Mouse (Mus musculus) heart, postnatal 25 days (tissue): ENCODE measurements around the gene Sh3bp4. TPM values are rescaled to one million over a fixed set of nuclear protein-coding genes. Genes with fewer than 3 reads are reported as not detected.

Experiments used
- DNase-seq: peaks from one replicate; pipeline ENCODE4 v3.0.0; 2022; ENCODE audit warnings: low spot score
- intact Hi-C: fragments of 180-260 bp; cut with DNase I; formaldehyde crosslinking; loops from one replicate; pipeline ENCODE4 v1.15.1; 2025
- total RNA-seq, 2 experiments: library from RNA; stranded (reverse); gene quantifications; 2 replicates each; pipeline ENCODE4 v1.2.3; 2021

Gene Sh3bp4
- total RNA-seq, 2 experiments from 2014 or later = 10.5 to 13.2 TPM

DNA sequence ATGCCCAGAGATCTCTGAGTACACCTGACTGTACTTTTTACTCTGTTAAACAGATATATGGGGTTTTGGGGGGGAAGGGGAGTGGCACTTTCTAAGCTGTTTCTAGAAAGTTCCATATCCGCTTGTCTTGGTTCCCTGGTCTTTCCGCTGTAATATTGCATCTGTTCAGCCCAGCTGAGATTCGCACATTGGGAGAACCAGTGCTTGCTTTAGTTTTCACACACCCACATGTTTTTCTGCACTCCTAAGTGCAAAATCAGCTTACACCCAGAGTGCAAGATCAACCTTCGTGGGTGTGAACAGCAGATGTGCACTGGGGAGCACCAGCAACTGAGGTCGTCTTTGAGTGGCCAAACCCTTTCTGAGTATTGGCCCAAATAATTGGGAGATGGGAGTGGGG, 94.1 kb downstream of the Sh3bp4 start:
- DNase-seq = no peak
- intact Hi-C loops = no loop called here

DNA sequence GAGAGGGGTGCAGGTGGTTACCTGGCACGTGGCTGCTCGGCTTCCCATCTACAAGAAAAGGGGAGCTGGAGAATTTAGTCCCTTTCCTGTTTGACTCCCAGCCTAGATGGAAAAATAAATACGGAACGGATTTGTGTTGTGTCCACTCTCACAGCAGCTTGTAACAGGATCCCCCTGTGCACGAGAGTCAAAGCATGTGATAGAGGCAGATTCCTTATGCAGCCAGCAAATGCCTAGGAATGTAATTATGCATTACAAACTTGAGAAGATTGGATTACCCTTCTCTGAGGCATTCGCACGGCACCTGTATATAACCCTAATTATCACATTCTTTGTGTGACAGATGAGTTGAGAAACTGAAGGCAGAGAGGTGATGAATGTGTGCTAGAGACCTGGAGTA, 94.5 kb downstream of the Sh3bp4 start:
- no peak for DNase-seq
- intact Hi-C loops = no loop called here

DNA sequence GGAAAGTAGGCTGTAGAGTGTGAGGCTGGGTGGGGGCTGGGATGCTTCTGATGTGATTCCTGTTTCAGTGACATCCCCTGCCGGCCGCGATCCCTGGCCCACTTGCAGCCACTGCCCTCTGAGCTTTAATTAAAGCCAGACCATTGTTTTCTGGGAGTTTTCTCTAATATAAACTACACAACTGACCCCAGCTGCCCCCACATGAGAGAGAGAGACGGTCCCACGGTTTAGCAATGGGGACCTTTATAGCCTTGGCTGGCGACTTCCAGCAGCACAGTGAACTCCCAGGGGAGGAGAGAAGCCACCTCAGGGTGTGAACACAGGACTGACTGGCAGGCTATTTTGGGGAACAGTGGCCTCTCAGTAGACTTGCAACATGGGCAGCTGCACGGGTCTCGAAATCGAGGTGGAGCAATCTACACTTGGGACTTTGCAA, 96.6 kb downstream of the Sh3bp4 start:
- intact Hi-C loops = no loop called here
- DNase-seq = no peak

DNA sequence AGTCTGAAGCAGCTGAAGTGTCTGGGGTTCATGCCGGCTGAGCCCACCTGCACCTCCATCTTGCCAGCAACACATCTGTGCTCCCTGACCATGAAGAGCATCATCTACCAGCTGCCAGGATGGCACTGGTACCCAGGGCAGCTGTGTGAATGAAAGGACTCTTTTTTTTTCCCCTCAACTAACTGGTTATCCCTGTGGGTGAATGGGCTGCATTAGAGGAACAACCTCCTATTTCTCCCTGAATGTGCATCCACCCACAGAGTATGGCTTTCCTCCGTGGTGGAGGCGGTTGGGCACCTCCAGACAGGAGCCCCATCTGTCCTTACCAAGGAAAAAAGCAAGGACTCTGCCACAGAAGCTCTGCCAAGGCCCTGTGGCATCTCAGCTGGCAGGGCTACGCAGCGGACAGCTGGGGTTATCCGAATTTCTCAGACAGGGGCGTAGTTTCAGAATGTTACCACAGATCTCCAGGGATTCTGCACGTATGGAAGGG, 101.1 kb downstream of the Sh3bp4 start:
- intact Hi-C loops = no loop called here
- no peak for DNase-seq

DNA sequence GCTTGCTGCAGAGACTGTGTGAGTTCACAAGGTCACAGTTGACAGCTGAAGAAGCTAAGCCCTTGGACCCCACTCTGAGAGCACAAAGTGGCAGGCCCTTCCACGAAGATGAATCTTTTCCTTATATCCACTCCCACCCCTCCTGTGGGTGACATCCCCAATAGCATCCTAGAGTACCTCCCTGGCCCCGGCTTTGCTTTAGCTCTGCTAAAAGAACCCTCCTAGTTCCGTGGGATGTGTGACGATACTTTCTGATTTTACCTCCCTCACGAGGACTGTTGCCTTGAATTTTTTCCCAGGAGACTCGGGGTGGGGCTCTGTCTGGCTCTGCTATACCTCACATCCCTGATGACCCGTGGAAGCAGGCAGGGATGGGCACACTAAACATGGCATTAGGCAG, 104.4 kb downstream of the Sh3bp4 start:
- intact Hi-C loops = no loop called here
- no peak for DNase-seq

DNA sequence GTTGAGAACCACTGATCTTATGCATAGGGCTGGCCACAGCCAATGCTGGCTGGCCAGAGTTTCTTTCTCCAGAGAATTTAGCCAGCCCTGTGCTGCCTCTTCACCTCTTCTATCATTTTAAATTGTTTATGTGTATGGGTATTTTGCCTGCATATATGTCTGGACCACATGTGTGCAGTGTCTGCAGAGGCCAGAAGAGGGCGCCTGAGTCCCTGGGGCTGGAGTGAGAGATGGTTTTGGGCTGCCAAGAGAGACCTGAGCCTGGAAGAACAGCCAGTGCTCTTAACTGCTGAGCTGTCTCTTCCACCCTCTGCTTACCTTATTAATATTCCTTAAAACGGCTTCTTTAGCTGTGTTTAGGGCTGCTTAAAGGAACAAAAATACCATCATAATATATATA, 105.1 kb downstream of the Sh3bp4 start:
- DNase-seq = no peak
- intact Hi-C loops = no loop called here

DNA sequence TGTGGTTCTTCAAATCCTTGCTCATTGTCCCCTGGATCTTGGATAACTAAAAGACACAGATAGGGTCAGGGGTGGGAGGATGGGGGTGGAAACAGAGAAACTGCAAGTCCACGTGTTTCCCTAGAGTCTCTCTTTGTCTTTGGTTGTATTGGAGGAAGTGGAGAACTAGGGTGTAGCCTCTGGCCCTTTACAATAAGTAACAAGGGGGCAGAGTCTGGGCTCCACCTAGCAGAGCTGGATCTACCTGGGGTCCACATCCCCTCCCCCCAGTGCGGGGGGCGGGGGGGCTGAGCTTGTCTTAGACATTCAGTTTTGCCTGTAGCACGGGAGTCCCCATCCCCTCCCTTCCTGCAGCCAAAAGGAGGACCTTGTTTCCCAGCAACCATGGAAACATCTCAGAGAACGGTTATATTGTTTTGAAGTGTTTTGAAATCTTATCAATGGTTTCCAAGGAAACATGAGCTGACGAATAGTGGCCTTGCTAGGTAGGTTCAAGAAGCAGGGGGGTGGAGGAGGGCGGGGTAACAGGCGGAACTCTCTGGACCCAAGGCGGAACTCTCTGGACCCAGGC, 113.1 kb downstream of the Sh3bp4 start:
- intact Hi-C loops = no loop called here
- peak; percentile 36 for DNase-seq

DNA sequence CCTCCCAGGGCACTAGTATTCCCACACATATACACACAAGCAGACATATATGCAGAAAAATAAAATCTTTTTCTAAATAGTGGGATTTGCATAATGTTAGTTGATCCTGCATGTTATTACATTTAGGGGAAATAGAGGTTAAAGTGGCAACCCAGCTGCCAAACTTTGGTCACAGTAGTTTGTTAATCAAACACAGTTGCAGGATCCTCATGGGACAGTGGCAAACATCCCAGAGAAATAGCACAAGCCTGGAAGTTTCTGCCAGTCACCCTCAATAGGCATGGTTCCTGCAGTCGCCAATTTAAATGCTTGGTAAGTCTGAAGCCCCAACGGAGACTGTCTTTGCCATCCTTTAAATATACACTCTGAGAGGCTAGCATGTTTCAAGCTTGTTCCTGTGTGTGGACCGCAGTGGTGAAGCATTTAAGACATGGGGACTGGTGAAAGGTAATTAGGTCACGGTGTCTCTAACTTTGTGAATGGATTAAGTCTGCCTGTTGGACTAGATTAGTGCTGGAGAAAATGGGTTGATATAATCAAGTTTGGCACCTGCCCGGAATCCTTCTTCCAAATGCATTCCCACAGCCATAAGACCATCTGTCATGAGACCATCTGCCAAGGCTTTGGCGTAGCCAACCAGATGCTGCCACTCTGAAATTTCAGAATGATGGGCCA, 114.0 kb downstream of the Sh3bp4 start:
- intact Hi-C loops = no loop called here
- no peak for DNase-seq

DNA sequence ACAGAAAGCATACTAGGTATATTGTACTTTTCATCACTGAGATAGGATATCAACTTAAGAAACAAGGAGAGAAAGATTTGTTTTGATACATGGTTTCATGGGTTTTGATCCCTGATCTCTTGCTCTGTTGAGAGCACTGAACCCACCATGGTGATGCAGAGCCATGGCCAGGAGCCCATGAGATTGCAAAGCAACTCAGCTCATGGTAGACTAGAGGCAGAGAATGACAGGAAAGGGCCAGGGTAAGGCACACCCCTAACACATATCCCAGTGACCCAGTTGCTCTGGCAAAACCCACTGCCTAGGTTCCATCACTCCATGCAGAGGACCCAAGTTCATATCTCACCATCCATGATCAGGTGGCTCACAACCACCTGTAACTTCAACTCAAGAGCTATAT, 114.6 kb downstream of the Sh3bp4 start:
- intact Hi-C loops = no loop called here
- DNase-seq = no peak

DNA sequence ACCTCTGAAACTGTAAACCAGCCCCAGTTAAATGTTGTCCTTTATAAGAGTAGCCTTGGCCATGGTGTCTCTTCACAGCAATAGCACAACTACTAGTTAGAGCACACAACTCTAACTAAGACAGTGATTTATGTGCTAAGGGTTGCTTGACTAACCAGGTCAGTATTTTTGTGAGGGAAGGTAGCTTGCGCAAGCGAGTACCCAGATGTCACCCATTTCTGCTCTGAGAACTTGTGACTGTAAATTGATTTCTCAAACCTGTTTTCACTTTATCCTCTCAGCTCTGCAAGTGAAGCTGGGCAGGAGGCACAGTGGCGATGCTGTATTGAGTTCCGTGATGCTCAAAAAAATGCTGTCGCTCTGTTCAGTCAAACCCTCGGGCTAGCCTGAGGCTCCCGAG, 117.2 kb downstream of the Sh3bp4 start:
- no peak for DNase-seq

DNA sequence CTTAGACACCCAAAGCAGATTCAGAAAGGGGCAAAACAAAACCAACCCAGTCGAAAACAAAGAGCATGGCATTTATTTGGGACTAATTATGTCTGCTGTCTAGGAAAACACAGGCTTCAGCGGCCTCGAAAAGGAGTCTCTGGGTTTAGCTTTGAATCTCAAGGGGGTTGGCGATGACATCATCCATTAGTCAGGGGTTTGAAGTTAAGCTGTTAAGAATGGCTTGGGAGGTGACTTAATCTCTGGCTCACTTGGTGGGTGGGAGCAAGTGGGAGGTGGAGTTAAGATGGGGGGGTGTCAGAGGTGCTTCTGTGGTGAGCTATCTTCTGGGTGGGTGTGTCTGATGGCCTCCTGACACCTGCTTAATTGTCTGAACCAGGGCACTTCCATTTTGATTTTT, 117.9 kb downstream of the Sh3bp4 start:
- no peak for DNase-seq
- intact Hi-C loops = no loop called here

More for the DNA sequence above, 117.2 kb downstream of the Sh3bp4 start:
- intact Hi-C loops = no loop called here

DNA sequence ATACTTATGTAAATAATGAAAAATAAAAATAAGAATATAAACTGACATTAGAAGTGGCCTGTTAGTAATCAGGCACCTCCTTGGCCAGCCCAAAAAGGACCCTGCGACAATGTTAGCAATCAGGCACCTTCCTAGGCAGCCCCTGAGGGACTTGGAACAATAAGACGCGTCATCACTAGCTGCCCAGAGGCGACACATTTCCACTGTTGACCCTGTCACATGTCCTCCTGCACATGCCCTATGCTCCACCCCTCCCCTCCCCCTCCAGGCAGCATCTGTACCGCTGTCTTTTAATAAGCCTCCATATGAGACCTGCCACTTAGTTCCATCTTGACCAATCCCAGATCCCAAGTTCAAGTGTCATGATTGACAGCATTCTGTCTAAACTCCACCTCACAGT, 119.0 kb downstream of the Sh3bp4 start:
- no peak for DNase-seq
- intact Hi-C loops = no loop called here

DNA sequence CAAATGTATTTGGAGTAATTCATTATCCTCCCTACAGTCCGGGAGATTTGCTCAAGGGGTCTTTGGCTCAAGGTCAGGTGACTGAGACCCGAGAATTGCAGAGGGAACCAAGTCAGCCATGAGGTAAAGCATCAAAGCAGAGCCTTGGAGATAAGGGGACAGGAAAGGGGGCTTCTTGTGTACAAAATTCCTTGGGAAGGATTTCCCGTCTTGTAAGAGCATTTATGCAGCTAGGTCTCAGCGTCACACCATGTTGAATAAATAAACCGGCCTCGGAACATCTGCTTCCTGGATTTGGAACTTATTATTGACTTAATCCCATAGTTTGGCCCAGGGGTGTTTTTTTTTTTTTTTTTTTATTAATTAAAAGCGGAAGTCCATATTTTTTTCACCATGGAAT, 120.4 kb downstream of the Sh3bp4 start:
- intact Hi-C loops = loop anchor here (2.0 to 10.0 kb wide), 2 partner anchors 120 to 626 kb away; partner anchors contain the start of gene Sh3bp4
- DNase-seq = no peak

DNA sequence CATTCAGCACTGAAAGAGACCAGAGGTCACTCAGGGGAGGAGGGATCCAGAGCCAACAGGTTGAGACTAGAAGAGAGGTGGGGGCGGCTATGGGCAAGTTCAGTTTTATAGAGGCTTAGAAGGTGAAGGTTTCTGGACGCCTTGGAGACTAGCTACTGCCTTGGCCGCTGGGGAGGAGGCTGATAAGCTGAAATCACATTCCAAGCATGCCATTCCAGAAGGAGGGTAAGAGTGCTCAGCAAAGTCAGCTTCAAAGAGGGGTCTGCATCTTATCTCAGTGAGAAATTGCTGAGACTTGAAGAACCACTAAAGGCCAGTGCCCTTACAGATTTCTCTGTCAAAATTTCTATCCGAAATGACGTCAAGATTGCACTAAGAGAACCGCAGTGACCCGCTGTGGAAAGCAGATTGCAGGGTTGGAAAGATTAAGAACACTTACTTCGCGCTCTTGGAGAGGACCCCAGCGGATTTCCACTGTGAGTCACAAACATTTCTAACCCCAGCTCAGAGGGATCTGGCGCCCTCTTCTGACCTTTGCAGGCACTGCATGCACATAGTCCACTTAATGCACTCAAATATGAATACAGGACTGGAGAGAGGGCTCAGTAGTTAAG, 121.0 kb downstream of the Sh3bp4 start:
- peak; percentile 74 for DNase-seq
- intact Hi-C loops = loop anchor here (2.0 to 10.0 kb wide), 2 partner anchors 120 to 626 kb away; partner anchors contain the start of gene Sh3bp4

DNA sequence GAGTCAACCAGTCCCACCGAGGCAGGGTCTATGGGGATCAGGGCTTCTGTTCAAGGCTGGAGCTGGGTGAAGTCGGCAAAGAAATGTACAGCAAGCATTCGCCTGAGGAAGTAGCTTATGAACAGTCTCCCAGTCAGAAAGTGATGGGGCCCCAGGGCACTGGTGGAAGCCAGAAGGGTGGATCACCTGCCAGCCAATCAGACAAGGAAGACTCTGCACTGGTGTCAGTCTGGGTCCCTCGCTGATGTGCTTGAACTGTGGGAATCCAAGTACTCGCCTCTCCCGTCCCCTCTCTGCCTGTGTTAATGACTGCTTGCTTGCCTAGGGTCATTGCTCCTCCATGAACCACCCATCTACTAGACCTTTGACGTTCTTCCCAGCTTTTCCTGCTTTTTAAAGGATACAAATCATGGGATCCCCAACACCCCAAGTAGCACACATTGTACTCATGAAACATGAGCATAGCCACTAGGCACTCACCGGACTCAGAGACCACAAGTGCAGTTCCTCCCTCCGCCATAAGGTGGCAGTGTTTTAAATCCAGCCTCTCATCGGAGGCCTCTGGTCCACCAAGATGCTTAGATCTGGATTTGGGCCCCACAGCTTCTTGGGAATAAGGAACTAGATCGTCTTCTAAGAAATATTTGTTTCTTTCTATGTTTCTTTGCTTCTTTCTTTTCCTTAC, 122.5 kb downstream of the Sh3bp4 start:
- intact Hi-C loops = loop anchor here (1.0 to 10.0 kb wide), 2 partner anchors 447 to 628 kb away; no protein-coding TSS in a partner anchor
- no peak for DNase-seq

DNA sequence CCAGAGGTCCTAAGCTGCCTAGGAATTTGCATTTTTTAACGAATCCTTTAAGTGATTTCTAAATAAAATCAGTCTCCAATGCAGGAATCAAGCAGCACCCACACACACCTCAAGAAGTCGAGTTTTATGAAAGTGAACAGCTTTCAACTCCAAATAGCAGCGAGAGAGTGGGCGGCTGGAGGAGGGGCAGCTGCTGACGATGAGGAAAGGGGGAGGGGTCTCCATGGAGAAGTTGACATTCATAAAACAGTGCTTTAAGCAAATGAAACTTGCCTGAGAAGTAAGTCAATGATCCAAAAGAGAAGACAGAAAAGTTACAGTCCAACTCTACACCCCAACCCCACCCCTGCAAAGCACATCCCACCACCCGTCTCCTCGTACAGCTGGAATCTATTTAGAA, 123.4 kb downstream of the Sh3bp4 start:
- intact Hi-C loops = loop anchor here (1.0 to 10.0 kb wide), 2 partner anchors 448 to 629 kb away; no protein-coding TSS in a partner anchor
- DNase-seq = no peak

DNA sequence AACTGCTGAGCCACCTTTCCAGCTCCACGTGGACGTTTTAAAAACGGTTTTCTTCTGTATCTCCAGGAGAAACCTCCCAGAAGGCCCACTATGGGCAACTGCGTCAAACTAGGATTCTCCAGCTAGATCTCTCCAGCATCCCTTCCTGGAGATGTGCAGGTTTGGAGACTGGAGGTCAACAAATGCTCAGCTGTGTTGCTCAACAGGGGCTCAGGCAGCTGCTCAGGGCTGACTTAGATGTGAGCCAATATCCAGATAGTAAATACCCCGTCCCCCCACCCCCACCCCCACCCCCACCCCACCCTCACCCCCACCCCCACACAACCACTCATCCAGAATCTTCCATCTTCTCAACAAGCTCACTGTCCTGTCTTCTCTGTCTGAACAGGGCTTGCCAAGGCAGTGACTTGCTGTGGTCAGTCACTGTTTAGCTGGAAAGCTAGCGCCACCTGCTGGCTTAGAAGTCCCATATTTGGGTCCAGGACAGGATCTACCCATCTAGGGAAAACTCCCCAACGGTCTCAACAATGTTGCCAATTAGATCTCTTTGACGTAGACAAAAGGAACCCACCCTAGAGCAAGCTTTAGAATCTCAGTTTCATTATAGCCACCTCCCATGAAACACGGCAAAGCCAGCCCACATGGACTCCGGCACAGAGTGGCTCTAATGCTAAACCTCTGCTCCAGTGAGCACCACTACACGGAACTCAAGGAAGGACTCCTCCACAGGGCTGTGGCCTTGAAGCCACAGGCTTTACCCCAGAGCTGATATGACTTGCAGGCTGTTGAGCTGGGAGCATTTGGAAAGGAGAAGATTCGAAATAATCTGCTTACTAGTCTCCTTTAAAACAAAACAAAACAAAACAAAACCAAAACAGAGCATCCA, 125.9 kb downstream of the Sh3bp4 start:
- peak; percentile 47 for DNase-seq
- intact Hi-C loops = loop anchor here (5.0 to 10.0 kb wide), 2 partner anchors 631 to 774 kb away; no protein-coding TSS in a partner anchor
